Mouse (Mus musculus) erythroblast, embryonic 14.5 days (primary cell): ENCODE results near the gene Rtp2.

ENCODE experiments used
- GATA1 ChIP-seq: IDR thresholded peaks from 2 replicates; pipeline ENCODE4 v1.6.1; 2012; ENCODE audit warnings: low read length, inconsistent platforms, mixed read lengths
- TAL1 ChIP-seq: IDR thresholded peaks from 3 replicates; pipeline ENCODE4 v1.6.1; 2012; ENCODE audit warnings: low read length, inconsistent platforms, mixed read lengths

GRCm38 (mm10) chr16:23947654-23948053, 15.5 kb upstream of the Rtp2 start:
- TF ChIP-seq GATA1 (no peak), TAL1 (no peak)
